Mouse (Mus musculus): ENCODE measurements around the gene Ush2a. TPM values are rescaled to one million over a fixed set of nuclear protein-coding genes. Genes with fewer than 3 reads are reported as not detected.

The Ush2a gene
- under 0.01 TPM in 1 of 2 replicates, not detected in the other for polyA plus RNA-seq (2012; rRNA removed)

GRCm38 (mm10) chr1:188261903-188262682 is at the start of gene Ush2a:
Gene Ush2a (plus strand): TSS chr1:188262023.

DNA sequence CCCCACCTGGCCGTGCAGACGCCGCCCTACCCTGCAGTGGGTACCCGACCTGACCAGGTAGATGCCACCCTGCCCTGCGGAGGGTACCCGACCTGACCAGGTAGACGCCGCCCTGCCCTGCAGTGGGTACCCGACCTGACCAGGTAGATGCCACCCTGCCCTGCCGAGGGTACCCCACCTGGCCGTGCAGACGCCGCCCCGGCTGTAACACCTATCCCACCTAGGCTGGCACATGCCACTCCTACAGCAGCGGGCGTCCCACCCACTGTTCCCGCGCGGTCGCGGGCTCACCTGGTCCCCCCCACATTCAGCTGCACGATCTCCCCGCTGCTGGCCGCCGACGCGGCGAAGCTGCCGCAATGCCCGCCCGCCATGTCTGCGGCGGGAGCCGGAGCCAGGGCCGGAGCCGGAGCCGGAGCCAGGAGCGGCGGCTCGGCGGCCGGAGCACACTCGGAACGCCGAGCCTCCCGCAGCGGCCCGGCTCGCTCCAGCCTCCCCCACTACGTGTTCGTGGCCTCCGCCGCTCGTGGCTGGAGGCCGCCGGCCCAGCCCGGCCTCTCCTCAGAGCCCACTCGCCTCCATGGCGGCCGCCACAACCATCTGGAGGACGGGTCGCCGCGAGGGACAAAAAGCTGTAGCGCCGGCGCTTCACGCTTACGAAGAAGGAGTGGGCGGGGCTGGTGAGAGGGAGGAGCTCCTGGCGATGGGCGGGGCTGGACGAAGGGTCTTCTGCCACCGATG is 745.6 kb downstream of the Ush2a start, which contains the start of gene Kctd3:
Kctd3 (minus strand) TSS at position 603 of the 741 bp plus-strand sequence.

Measured in liver, embryonic 14 days (tissue).